Mouse (Mus musculus): Measurements from ENCODE around the gene Cmc1. TPM values are rescaled to one million over a fixed set of nuclear protein-coding genes. Genes with fewer than 3 reads are reported as not detected.

Gene Cmc1
- polyA plus RNA-seq (2014; fragmentation: Nextera tagmentation; extraction: Ambion mirVana) = 54.3 and 61.1 TPM in 2 replicates

GRCm38 (mm10) chr9:118149407-118150402, at the start of gene Cmc1:
Cmc1 (minus strand) TSS chr9:118150177.
- Histone ChIP-seq H3K27ac (ENCODE audit: low read depth) (peak within 1 kb of the TSS; percentile 54), H3K4me3 (ENCODE audit: low read depth, low read length) (peak within 1 kb of the TSS; percentile 75), H3K9ac (ENCODE audit: low read length) (peak within 1 kb of the TSS; percentile 73), H3K9me3 (ENCODE audit: control insufficient read depth, low read length) (no peaks in the 10 kb centered on the region), H3K36me3 (ENCODE audit: control insufficient read depth, insufficient read depth, low read length) (no peaks in the 10 kb centered on the region; the same call in 1 of the 2 replicates), H3K4me1 (replicated peaks; ENCODE audit: control insufficient read depth, insufficient read depth, low read length) (peaks cover 8% of the 10 kb centered on the region; the same call in 1 of the 2 replicates), H3K4me2 (ENCODE audit: low read length) (peak within 1 kb of the TSS; percentile 61), H3K27me3 (replicated peaks; ENCODE audit: control insufficient read depth, insufficient read depth, low read length) (no peaks in the 10 kb centered on the region)
- DNase-seq (ENCODE audit: low spot score) (peak; percentile 96), ATAC-seq (replicated peaks; ENCODE audit: low FRiP score, low TSS enrichment, low read depth) (peak; percentile 98)
- whole genome bisulfite sequencing = 2% methylated on average over 54 of the region's 58 CpGs

GRCm38 (mm10) chr9:118198557-118198956, 48.6 kb upstream of the Cmc1 start:
- Histone ChIP-seq H3K4me3 (ENCODE audit: low read depth, low read length) (no peak overlapping the region), H3K9me3 (ENCODE audit: control insufficient read depth, low read length) (peaks cover 2% of the 10 kb centered on the region; the same call in 1 of the 2 replicates), H3K9ac (ENCODE audit: low read length) (no peak overlapping the region), H3K27ac (ENCODE audit: low read depth) (no peak overlapping the region), H3K4me2 (ENCODE audit: low read length) (no peak overlapping the region), H3K27me3 (replicated peaks; ENCODE audit: control insufficient read depth, insufficient read depth, low read length) (no peaks in the 10 kb centered on the region), H3K4me1 (replicated peaks; ENCODE audit: control insufficient read depth, insufficient read depth, low read length) (no peaks in the 10 kb centered on the region), H3K36me3 (ENCODE audit: control insufficient read depth, insufficient read depth, low read length) (no peaks in the 10 kb centered on the region)
- DNase-seq (ENCODE audit: low spot score) (no peak), ATAC-seq (replicated peaks; ENCODE audit: low FRiP score, low TSS enrichment, low read depth) (no peak)
- WGBS = 96% methylated on average over 1 of the region's 1 CpGs

- Histone ChIP-seq H3K9ac (ENCODE audit: low read length) (no peak overlapping the region), H3K9me3 (ENCODE audit: control insufficient read depth, low read length) (peaks cover 2% of the 10 kb centered on the region; the same call in 1 of the 2 replicates), H3K4me1 (replicated peaks; ENCODE audit: control insufficient read depth, insufficient read depth, low read length) (no peaks in the 10 kb centered on the region), H3K27ac (ENCODE audit: low read depth) (no peak overlapping the region), H3K4me3 (ENCODE audit: low read depth, low read length) (no peak overlapping the region), H3K27me3 (replicated peaks; ENCODE audit: control insufficient read depth, insufficient read depth, low read length) (no peaks in the 10 kb centered on the region), H3K4me2 (ENCODE audit: low read length) (no peak overlapping the region), H3K36me3 (ENCODE audit: control insufficient read depth, insufficient read depth, low read length) (no peaks in the 10 kb centered on the region)
- no peak for ATAC-seq (replicated peaks; ENCODE audit: low FRiP score, low TSS enrichment, low read depth)
- DNase-seq (ENCODE audit: low spot score) = no peak
- 92% methylated on average over 9 of the region's 9 CpGs for WGBS
Observed at GRCm38 (mm10) chr9:118196661-118197390, 46.8 kb upstream of the Cmc1 start.

- H3K27ac ChIP-seq (ENCODE audit: low read depth) = no peak overlapping the region
- 81% methylated on average over 1 of the region's 1 CpGs for WGBS
- DNase-seq (ENCODE audit: low spot score) (no peak), ATAC-seq (replicated peaks; ENCODE audit: low FRiP score, low TSS enrichment, low read depth) (no peak)
- no peak overlapping the region for H3K9ac ChIP-seq (ENCODE audit: low read length)
- peaks cover 2% of the 10 kb centered on the region; the same call in 1 of the 2 replicates for H3K9me3 ChIP-seq (ENCODE audit: control insufficient read depth, low read length)
- no peaks in the 10 kb centered on the region for H3K27me3 ChIP-seq (replicated peaks; ENCODE audit: control insufficient read depth, insufficient read depth, low read length)
- no peaks in the 10 kb centered on the region for H3K4me1 ChIP-seq (replicated peaks; ENCODE audit: control insufficient read depth, insufficient read depth, low read length)
- no peaks in the 10 kb centered on the region for H3K36me3 ChIP-seq (ENCODE audit: control insufficient read depth, insufficient read depth, low read length)
- H3K4me3 ChIP-seq (ENCODE audit: low read depth, low read length) = no peak overlapping the region
- no peak overlapping the region for H3K4me2 ChIP-seq (ENCODE audit: low read length)
Observed at GRCm38 (mm10) chr9:118193263-118193662, 43.3 kb upstream of the Cmc1 start.

GRCm38 (mm10) chr9:118191276-118191675, 41.3 kb upstream of the Cmc1 start:
- H3K9me3 ChIP-seq (ENCODE audit: control insufficient read depth, low read length) = peaks cover 2% of the 10 kb centered on the region; the same call in 1 of the 2 replicates
- 76% methylated on average over 10 of the region's 10 CpGs for WGBS
- no peak overlapping the region for H3K4me3 ChIP-seq (ENCODE audit: low read depth, low read length)
- no peak for ATAC-seq (replicated peaks; ENCODE audit: low FRiP score, low TSS enrichment, low read depth)
- H3K4me1 ChIP-seq (replicated peaks; ENCODE audit: control insufficient read depth, insufficient read depth, low read length) = no peaks in the 10 kb centered on the region
- H3K36me3 ChIP-seq (ENCODE audit: control insufficient read depth, insufficient read depth, low read length) = no peaks in the 10 kb centered on the region
- no peak overlapping the region for H3K9ac ChIP-seq (ENCODE audit: low read length)
- no peak overlapping the region for H3K4me2 ChIP-seq (ENCODE audit: low read length)
- no peak overlapping the region for H3K27ac ChIP-seq (ENCODE audit: low read depth)
- no peak for DNase-seq (ENCODE audit: low spot score)
- no peaks in the 10 kb centered on the region for H3K27me3 ChIP-seq (replicated peaks; ENCODE audit: control insufficient read depth, insufficient read depth, low read length)

GRCm38 (mm10) chr9:118188374-118188773, 38.4 kb upstream of the Cmc1 start:
- Histone ChIP-seq H3K9ac (ENCODE audit: low read length) (no peak overlapping the region), H3K36me3 (ENCODE audit: control insufficient read depth, insufficient read depth, low read length) (no peaks in the 10 kb centered on the region), H3K4me1 (replicated peaks; ENCODE audit: control insufficient read depth, insufficient read depth, low read length) (no peaks in the 10 kb centered on the region), H3K9me3 (ENCODE audit: control insufficient read depth, low read length) (no peaks in the 10 kb centered on the region), H3K4me3 (ENCODE audit: low read depth, low read length) (no peak overlapping the region), H3K27ac (ENCODE audit: low read depth) (no peak overlapping the region), H3K4me2 (ENCODE audit: low read length) (no peak overlapping the region), H3K27me3 (replicated peaks; ENCODE audit: control insufficient read depth, insufficient read depth, low read length) (no peaks in the 10 kb centered on the region)
- DNase-seq (ENCODE audit: low spot score) (no peak), ATAC-seq (replicated peaks; ENCODE audit: low FRiP score, low TSS enrichment, low read depth) (no peak)
- WGBS = 97% methylated on average over 6 of the region's 6 CpGs

GRCm38 (mm10) chr9:118187420-118187819, 37.4 kb upstream of the Cmc1 start:
- DNase-seq (ENCODE audit: low spot score) (no peak), ATAC-seq (replicated peaks; ENCODE audit: low FRiP score, low TSS enrichment, low read depth) (no peak)
- Histone ChIP-seq H3K4me2 (ENCODE audit: low read length) (no peak overlapping the region), H3K27me3 (replicated peaks; ENCODE audit: control insufficient read depth, insufficient read depth, low read length) (no peaks in the 10 kb centered on the region), H3K4me3 (ENCODE audit: low read depth, low read length) (no peak overlapping the region), H3K27ac (ENCODE audit: low read depth) (no peak overlapping the region), H3K9ac (ENCODE audit: low read length) (no peak overlapping the region), H3K9me3 (ENCODE audit: control insufficient read depth, low read length) (no peaks in the 10 kb centered on the region), H3K36me3 (ENCODE audit: control insufficient read depth, insufficient read depth, low read length) (no peaks in the 10 kb centered on the region), H3K4me1 (replicated peaks; ENCODE audit: control insufficient read depth, insufficient read depth, low read length) (no peaks in the 10 kb centered on the region)
- 92% methylated on average over 7 of the region's 7 CpGs for WGBS

GRCm38 (mm10) chr9:118186776-118187175, 36.8 kb upstream of the Cmc1 start:
- H3K4me2 ChIP-seq (ENCODE audit: low read length) = no peak overlapping the region
- H3K36me3 ChIP-seq (ENCODE audit: control insufficient read depth, insufficient read depth, low read length) = no peaks in the 10 kb centered on the region
- WGBS = 82% methylated on average over 10 of the region's 10 CpGs
- ATAC-seq (replicated peaks; ENCODE audit: low FRiP score, low TSS enrichment, low read depth) = no peak
- no peaks in the 10 kb centered on the region for H3K27me3 ChIP-seq (replicated peaks; ENCODE audit: control insufficient read depth, insufficient read depth, low read length)
- H3K4me1 ChIP-seq (replicated peaks; ENCODE audit: control insufficient read depth, insufficient read depth, low read length) = no peaks in the 10 kb centered on the region
- no peak overlapping the region for H3K4me3 ChIP-seq (ENCODE audit: low read depth, low read length)
- H3K9me3 ChIP-seq (ENCODE audit: control insufficient read depth, low read length) = no peaks in the 10 kb centered on the region
- DNase-seq (ENCODE audit: low spot score) = no peak
- no peak overlapping the region for H3K9ac ChIP-seq (ENCODE audit: low read length)
- H3K27ac ChIP-seq (ENCODE audit: low read depth) = no peak overlapping the region

Data from intestine, embryonic 14.5 days (tissue).